Mouse (Mus musculus) midbrain, postnatal 0 days (tissue): ENCODE measurements around the gene Itga2. TPM values are rescaled to one million over a fixed set of nuclear protein-coding genes. Genes with fewer than 3 reads are reported as not detected.

Source experiments
- ATAC-seq: fragments of 200-750 bp; cut with Nextera tagmentation; 2 replicates; pipeline ENCODE4 v1.8.0; 2017; ENCODE audit warnings: moderate number of reproducible peaks, mild to moderate bottlenecking, moderate TSS enrichment, moderate library complexity; ENCODE audit not compliant: low FRiP score
- DNase-seq: peaks from one replicate; pipeline ENCODE4 v3.0.0-alpha.2; 2015; ENCODE audit warnings: low spot score
- H3K27ac ChIP-seq: fragments of 300-500 bp; sonication (generic); 2 replicates; pipeline ENCODE4 v1.5.1; 2014; ENCODE audit warnings: low read depth, mild to moderate bottlenecking, low read length, mixed read lengths
- H3K27me3 ChIP-seq: fragments of 300-500 bp; sonication (generic); 2 replicates; pipeline ENCODE4 v1.6.1; 2014; ENCODE audit warnings: low read length, control low read depth, mixed read lengths; ENCODE audit not compliant: insufficient read depth
- H3K36me3 ChIP-seq: fragments of 300-500 bp; sonication (generic); 2 replicates; pipeline ENCODE4 v1.6.1; 2014; ENCODE audit warnings: low read length, control low read depth, mixed read lengths; ENCODE audit not compliant: insufficient read depth
- H3K4me1 ChIP-seq: fragments of 300-500 bp; sonication (generic); 2 replicates; pipeline ENCODE4 v1.6.1; 2014; ENCODE audit warnings: mild to moderate bottlenecking, control low read depth, antibody characterized with exemption, low read length, mixed read lengths; ENCODE audit not compliant: insufficient read depth
- H3K4me2 ChIP-seq: fragments of 300-500 bp; sonication (generic); 2 replicates; pipeline ENCODE4 v1.6.1; 2014; ENCODE audit warnings: low read depth, mild to moderate bottlenecking, low read length, mixed read lengths; ENCODE audit not compliant: poor library complexity, severe bottlenecking
- H3K4me3 ChIP-seq: fragments of 300-500 bp; sonication (generic); 2 replicates; pipeline ENCODE4 v1.5.1; 2014; ENCODE audit warnings: low read depth, mild to moderate bottlenecking, low read length, moderate library complexity
- H3K9ac ChIP-seq: fragments of 300-500 bp; sonication (generic); replicated peaks from 2 replicates; pipeline ENCODE4 v1.6.1; 2014; ENCODE audit warnings: mild to moderate bottlenecking, low read length, moderate library complexity, mixed read lengths; ENCODE audit not compliant: poor library complexity, severe bottlenecking
- H3K9me3 ChIP-seq: fragments of 300-500 bp; sonication (generic); 2 replicates; pipeline ENCODE4 v1.6.1; 2016; ENCODE audit warnings: low read length, control low read depth
- CTCF ChIP-seq: IDR thresholded peaks from 2 replicates; pipeline ENCODE4 v1.5.1; 2016; ENCODE audit warnings: antibody characterized with exemption, mild to moderate bottlenecking
- WGBS: fragments of 180-500 bp; shearing (Covaris S2); extraction: QIAGEN DNeasy Blood & Tissue Kit; methylation state at CpG from one replicate; pipeline ENCODE4 v1.1.7; 2014; 5-methylcytosine and 5-hydroxymethylcytosine counted together
- polyA plus RNA-seq: library from polyadenylated mRNA; unstranded; fragments of >200 nt; fragmentation: Nextera tagmentation; extraction: Ambion mirVana; gene quantifications from 2 replicates; pipeline ENCODE4 v1.2.1, GENCODE M21; 2015
- total RNA-seq: library from RNA; depleted of rRNA; stranded (reverse); fragments of >200 nt; gene quantifications from 2 replicates; pipeline ENCODE4 v1.2.3, GENCODE M21; 2014

The Itga2 gene
- total and polyA plus RNA-seq, 2 experiments from 2014 or later: 0.31 to 1.1 TPM

- Histone ChIP-seq H3K9ac (no peak overlapping the region), H3K27ac (no peak overlapping the region), H3K27me3 (no peaks in the 10 kb centered on the region), H3K36me3 (no peaks in the 10 kb centered on the region), H3K9me3 (no peaks in the 10 kb centered on the region), H3K4me1 (no peaks in the 10 kb centered on the region), H3K4me2 (no peak overlapping the region), H3K4me3 (no peak overlapping the region)
- TF ChIP-seq CTCF: no peak
- ATAC-seq (no peak), DNase-seq (no peak)
Measured at GRCm38 (mm10) chr13:114894718-114895117, 37.2 kb downstream of the Itga2 start.

GRCm38 (mm10) chr13:114891655-114892054, 40.2 kb downstream of the Itga2 start:
- Histone ChIP-seq H3K27ac (no peak overlapping the region), H3K4me1 (no peaks in the 10 kb centered on the region), H3K27me3 (no peaks in the 10 kb centered on the region), H3K4me3 (no peak overlapping the region), H3K4me2 (no peak overlapping the region), H3K36me3 (no peaks in the 10 kb centered on the region), H3K9ac (no peak overlapping the region), H3K9me3 (no peaks in the 10 kb centered on the region)
- no peak for TF ChIP-seq CTCF
- WGBS: 80% methylated on average over 6 of the region's 6 CpGs
- ATAC-seq (no peak), DNase-seq (no peak)

GRCm38 (mm10) chr13:114887695-114888094, 44.2 kb downstream of the Itga2 start:
- no peak for TF ChIP-seq CTCF
- DNase-seq (no peak), ATAC-seq (no peak)
- Histone ChIP-seq H3K9me3 (no peaks in the 10 kb centered on the region), H3K9ac (no peak overlapping the region), H3K36me3 (no peaks in the 10 kb centered on the region), H3K4me1 (no peaks in the 10 kb centered on the region), H3K27ac (no peak overlapping the region), H3K4me3 (no peak overlapping the region), H3K4me2 (no peak overlapping the region), H3K27me3 (no peaks in the 10 kb centered on the region)
- WGBS: 94% methylated on average over 6 of the region's 6 CpGs

GRCm38 (mm10) chr13:114887293-114887692, 44.6 kb downstream of the Itga2 start:
- DNase-seq (no peak), ATAC-seq (no peak)
- Histone ChIP-seq H3K4me2 (no peak overlapping the region), H3K36me3 (no peaks in the 10 kb centered on the region), H3K27me3 (no peaks in the 10 kb centered on the region), H3K4me3 (no peak overlapping the region), H3K9ac (no peak overlapping the region), H3K4me1 (no peaks in the 10 kb centered on the region), H3K9me3 (no peaks in the 10 kb centered on the region), H3K27ac (no peak overlapping the region)
- TF ChIP-seq CTCF: no peak
- 94% methylated on average over 4 of the region's 4 CpGs for WGBS

GRCm38 (mm10) chr13:114885171-114885570, 46.7 kb downstream of the Itga2 start:
- no peak for TF ChIP-seq CTCF
- WGBS: 63% methylated on average over 9 of the region's 9 CpGs
- no peak for ATAC-seq
- no peaks in the 10 kb centered on the region for H3K36me3 ChIP-seq
- no peaks in the 10 kb centered on the region for H3K27me3 ChIP-seq
- no peak overlapping the region for H3K4me3 ChIP-seq
- DNase-seq: no peak
- H3K27ac ChIP-seq: no peak overlapping the region
- no peaks in the 10 kb centered on the region for H3K4me1 ChIP-seq
- H3K9ac ChIP-seq: no peak overlapping the region
- no peak overlapping the region for H3K4me2 ChIP-seq
- H3K9me3 ChIP-seq: no peaks in the 10 kb centered on the region

GRCm38 (mm10) chr13:114878667-114879066, 53.2 kb downstream of the Itga2 start:
- H3K4me3 ChIP-seq: no peak overlapping the region

More at GRCm38 (mm10) chr13:114878667-114879066, 53.2 kb downstream of the Itga2 start:
- Histone ChIP-seq H3K4me2 (no peak overlapping the region), H3K9ac (no peak overlapping the region), H3K9me3 (no peaks in the 10 kb centered on the region), H3K4me1 (no peaks in the 10 kb centered on the region), H3K27ac (no peak overlapping the region), H3K36me3 (no peaks in the 10 kb centered on the region), H3K27me3 (no peaks in the 10 kb centered on the region)
- DNase-seq (no peak), ATAC-seq (no peak)
- no peak for TF ChIP-seq CTCF
- 82% methylated on average over 11 of the region's 11 CpGs for WGBS
